Mouse (Mus musculus) cerebellum, adult 2 months (tissue): Measurements from ENCODE around the gene Usp19.

Source experiments
- CTCF ChIP-seq: fragments of 200-500 bp; IDR thresholded peaks from 2 replicates; pipeline ENCODE4 v1.5.1; 2011; ENCODE audit warnings: low read depth, mild to moderate bottlenecking, control low read depth, low read length, moderate library complexity, borderline replicate concordance; ENCODE audit not compliant: insufficient read depth
- POLR2A ChIP-seq: fragments of 200-500 bp; IDR thresholded peaks from 2 replicates; pipeline ENCODE4 v1.6.1; 2011; ENCODE audit warnings: low read length, control low read depth, borderline replicate concordance; ENCODE audit not compliant: insufficient read depth

DNA sequence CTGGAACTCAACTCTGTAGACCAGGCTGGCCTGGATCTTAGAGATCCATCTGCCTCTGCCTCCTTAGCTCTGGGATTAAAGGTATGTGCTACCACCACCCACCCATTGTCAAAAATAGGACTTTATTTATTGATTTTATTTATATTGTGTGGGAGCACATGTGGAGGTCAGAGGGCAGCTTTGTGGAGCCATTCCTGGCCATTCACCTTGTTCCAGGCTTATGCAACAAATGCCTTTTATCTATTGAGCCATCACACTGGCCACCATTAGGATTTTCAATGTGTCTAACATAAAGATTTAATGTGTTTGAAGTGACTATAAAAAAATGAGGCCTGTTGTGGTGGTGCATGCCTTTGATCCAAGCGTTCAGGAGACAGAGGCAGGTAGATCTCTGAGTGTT lies 41.1 kb downstream of the Usp19 start:
- TF ChIP-seq CTCF (no peak), POLR2A (no peak)
